Mouse (Mus musculus) embryonic facial prominence, embryonic 14.5 days (tissue): ENCODE data around the gene Zfp831. TPM values are rescaled to one million over a fixed set of nuclear protein-coding genes. Genes with fewer than 3 reads are reported as not detected.
A peak's percentile ranks its signal among the peaks of the same experiment; 100 is the strongest.

Experiments
- ATAC-seq: fragments of 200-750 bp; cut with Nextera tagmentation; 2 replicates; pipeline ENCODE4 v1.8.0; 2017; ENCODE audit warnings: low read depth, moderate number of reproducible peaks, moderate TSS enrichment
- DNase-seq: peaks from one replicate; pipeline ENCODE4 v3.0.0-alpha.2; 2015; ENCODE audit warnings: low spot score
- H3K27ac ChIP-seq: fragments of 300-500 bp; sonication (generic); replicated peaks from 2 replicates; pipeline ENCODE4 v1.5.1; 2014; ENCODE audit warnings: low read depth, mild to moderate bottlenecking, low read length, moderate library complexity
- H3K27me3 ChIP-seq: fragments of 300-500 bp; sonication (generic); replicated peaks from 2 replicates; pipeline ENCODE4 v1.6.1; 2014; ENCODE audit warnings: low read length; ENCODE audit not compliant: control insufficient read depth, insufficient read depth
- H3K36me3 ChIP-seq: fragments of 300-500 bp; sonication (generic); 2 replicates; pipeline ENCODE4 v1.6.1; 2014; ENCODE audit warnings: low read length, mixed read lengths; ENCODE audit not compliant: control insufficient read depth, insufficient read depth
- H3K4me1 ChIP-seq: fragments of 300-500 bp; sonication (generic); 2 replicates; pipeline ENCODE4 v1.6.1; 2014; ENCODE audit warnings: antibody characterized with exemption, low read length; ENCODE audit not compliant: control insufficient read depth, insufficient read depth
- H3K4me2 ChIP-seq: fragments of 300-500 bp; sonication (generic); 2 replicates; pipeline ENCODE4 v1.6.1; 2014; ENCODE audit warnings: low read depth, mild to moderate bottlenecking, low read length, moderate library complexity, mixed read lengths
- H3K4me3 ChIP-seq: fragments of 300-500 bp; sonication (generic); 2 replicates; pipeline ENCODE4 v1.5.1; 2014; ENCODE audit warnings: low read depth, mild to moderate bottlenecking, low read length
- H3K9ac ChIP-seq: fragments of 300-500 bp; sonication (generic); 2 replicates; pipeline ENCODE4 v1.6.1; 2014; ENCODE audit warnings: low read depth, mild to moderate bottlenecking, low read length, moderate library complexity, mixed read lengths
- H3K9me3 ChIP-seq: fragments of 300-500 bp; sonication (generic); 2 replicates; pipeline ENCODE4 v1.6.1; 2016; ENCODE audit warnings: low read length; ENCODE audit not compliant: control insufficient read depth
- WGBS: fragments of 180-500 bp; shearing (Covaris S2); extraction: QIAGEN DNeasy Blood & Tissue Kit; methylation state at CpG from one replicate; pipeline ENCODE4 v1.1.7; 2014; 5-methylcytosine and 5-hydroxymethylcytosine counted together
- polyA plus RNA-seq: library from polyadenylated mRNA; unstranded; fragments of >200 nt; fragmentation: Nextera tagmentation; extraction: Ambion mirVana; gene quantifications from 2 replicates; pipeline ENCODE4 v1.2.1, GENCODE M21; 2014

Gene Zfp831
- polyA plus RNA-seq, 1 experiment from 2014 or later = not detected

DNA sequence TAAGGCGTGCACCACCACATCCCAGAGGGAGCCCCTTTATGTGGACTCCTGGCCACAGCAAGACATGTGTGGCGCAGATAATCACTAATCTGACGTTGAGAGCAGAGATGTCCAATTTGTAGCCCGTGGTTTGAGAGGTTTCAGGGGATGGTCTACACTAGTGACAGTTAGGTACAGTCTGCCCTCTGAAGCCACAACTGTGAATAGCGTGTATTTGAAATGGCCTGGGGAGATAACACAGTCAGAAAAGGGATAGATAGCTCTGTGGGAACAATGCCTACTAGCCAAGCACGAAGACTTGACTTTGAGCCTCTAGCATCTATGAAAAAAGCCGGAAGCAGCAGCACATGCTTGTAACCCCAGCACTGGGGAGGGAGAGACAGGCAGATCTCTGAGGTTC, 18.9 kb upstream of the Zfp831 start:
- no peaks in the 10 kb centered on the region for H3K27me3 ChIP-seq
- H3K9ac ChIP-seq = no peak overlapping the region
- no peak overlapping the region for H3K4me2 ChIP-seq
- DNase-seq (no peak), ATAC-seq (no peak)
- H3K9me3 ChIP-seq = no peaks in the 10 kb centered on the region
- 84% methylated on average over 7 of the region's 7 CpGs for WGBS
- H3K4me1 ChIP-seq = no peaks in the 10 kb centered on the region
- no peak overlapping the region for H3K4me3 ChIP-seq
- no peaks in the 10 kb centered on the region for H3K36me3 ChIP-seq
- no peak overlapping the region for H3K27ac ChIP-seq

GRCm38 (mm10) chr2:174627021-174627420, 16.3 kb upstream of the Zfp831 start:
- DNase-seq (no peak), ATAC-seq (no peak)
- Histone ChIP-seq H3K36me3 (no peaks in the 10 kb centered on the region), H3K9me3 (no peaks in the 10 kb centered on the region), H3K4me1 (no peaks in the 10 kb centered on the region), H3K4me2 (no peak overlapping the region), H3K9ac (no peak overlapping the region), H3K27ac (no peak overlapping the region), H3K4me3 (no peak overlapping the region), H3K27me3 (no peaks in the 10 kb centered on the region)
- 64% methylated on average over 8 of the region's 8 CpGs for WGBS

GRCm38 (mm10) chr2:174629299-174629850, 14.0 kb upstream of the Zfp831 start:
- DNase-seq (no peak), ATAC-seq (peak; percentile 30; the same call in 1 of the 2 replicates)
- WGBS = 66% methylated on average over 6 of the region's 6 CpGs
- no peaks in the 10 kb centered on the region for H3K36me3 ChIP-seq
- H3K9me3 ChIP-seq = no peaks in the 10 kb centered on the region
- no peak overlapping the region for H3K27ac ChIP-seq
- no peak overlapping the region for H3K4me2 ChIP-seq
- no peak overlapping the region for H3K9ac ChIP-seq
- H3K27me3 ChIP-seq = no peaks in the 10 kb centered on the region
- H3K4me3 ChIP-seq = no peak overlapping the region
- no peaks in the 10 kb centered on the region for H3K4me1 ChIP-seq

DNA sequence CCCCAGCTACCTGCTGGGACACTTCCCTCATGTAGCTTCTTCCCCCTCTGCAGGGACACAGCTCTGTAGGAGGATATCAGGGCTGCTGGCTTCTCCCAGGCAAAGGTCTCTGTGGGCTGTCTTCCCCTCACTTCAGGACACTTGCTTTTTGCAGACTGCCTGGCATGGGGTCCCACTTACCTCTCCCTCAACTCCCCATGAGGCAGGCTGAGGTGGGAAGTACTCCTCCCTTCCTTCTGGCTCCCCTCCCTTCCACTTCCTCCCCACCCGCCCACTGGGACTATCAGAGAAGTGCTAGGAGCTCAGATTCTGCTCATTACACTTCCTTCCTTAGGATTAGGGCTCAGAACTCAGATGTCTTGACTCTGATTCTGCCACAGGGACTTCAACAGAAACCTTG, 6.6 kb upstream of the Zfp831 start:
- Histone ChIP-seq H3K27me3 (no peaks in the 10 kb centered on the region), H3K4me3 (no peak overlapping the region), H3K9ac (no peak overlapping the region), H3K4me1 (peaks cover 4% of the 10 kb centered on the region; the same call in 1 of the 2 replicates), H3K4me2 (no peak overlapping the region), H3K9me3 (no peaks in the 10 kb centered on the region), H3K36me3 (no peaks in the 10 kb centered on the region), H3K27ac (no peak overlapping the region)
- peak; percentile 21 for DNase-seq
- WGBS = 23% methylated on average over 1 of the region's 1 CpGs
- ATAC-seq = peak; percentile 57; the same call in 1 of the 2 replicates

DNA sequence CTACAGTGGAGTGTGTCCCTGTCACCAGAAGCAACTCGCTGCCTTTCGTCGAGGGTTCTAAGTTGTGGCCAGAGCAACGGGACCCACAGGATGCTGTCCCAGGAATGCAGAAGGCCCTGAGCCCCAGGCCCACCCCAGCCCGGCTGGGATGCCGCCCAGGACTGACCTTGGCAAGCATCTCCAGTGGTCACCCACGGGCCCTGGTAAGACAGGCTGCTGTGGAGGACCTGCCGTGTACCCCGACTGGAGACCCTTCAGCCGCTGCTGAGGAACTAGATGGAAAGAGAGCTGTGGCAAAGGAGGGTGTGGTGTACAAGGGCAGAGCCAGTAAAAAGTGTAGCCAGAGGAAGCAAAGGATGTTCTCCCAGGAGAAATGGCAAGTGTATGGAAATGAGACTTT, 1.6 kb downstream of the Zfp831 start:
- DNase-seq = no peak
- 85% methylated on average over 10 of the region's 10 CpGs for WGBS

DNA sequence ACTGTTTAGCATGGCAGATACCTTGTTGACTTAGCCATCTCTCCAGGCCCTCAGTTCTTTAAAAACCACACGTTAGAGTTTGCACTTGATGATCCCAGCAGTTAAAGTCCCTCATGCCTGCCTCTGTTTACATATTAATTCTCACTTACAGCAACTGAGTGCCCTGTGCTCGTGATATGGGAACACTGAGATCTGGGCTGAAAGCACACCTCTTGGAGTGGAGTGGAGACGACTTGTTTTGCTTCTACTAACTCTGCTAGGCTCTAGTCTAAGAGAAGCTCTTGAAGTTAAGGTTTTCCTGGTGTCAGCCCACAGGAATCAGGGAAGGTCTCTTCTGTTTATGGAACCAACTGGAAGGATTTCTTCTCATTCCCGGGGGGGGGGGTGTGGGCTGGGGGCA, 9.5 kb downstream of the Zfp831 start:
- no peaks in the 10 kb centered on the region for H3K4me1 ChIP-seq
- ATAC-seq = no peak
- no peak overlapping the region for H3K9ac ChIP-seq

More for the DNA sequence above, 1.6 kb downstream of the Zfp831 start:
- Histone ChIP-seq H3K9ac (no peak overlapping the region), H3K4me2 (no peak overlapping the region), H3K36me3 (no peaks in the 10 kb centered on the region), H3K9me3 (no peaks in the 10 kb centered on the region), H3K4me1 (no peaks in the 10 kb centered on the region), H3K27ac (no peak overlapping the region), H3K4me3 (no peak overlapping the region), H3K27me3 (no peaks in the 10 kb centered on the region)
- ATAC-seq = no peak

DNA sequence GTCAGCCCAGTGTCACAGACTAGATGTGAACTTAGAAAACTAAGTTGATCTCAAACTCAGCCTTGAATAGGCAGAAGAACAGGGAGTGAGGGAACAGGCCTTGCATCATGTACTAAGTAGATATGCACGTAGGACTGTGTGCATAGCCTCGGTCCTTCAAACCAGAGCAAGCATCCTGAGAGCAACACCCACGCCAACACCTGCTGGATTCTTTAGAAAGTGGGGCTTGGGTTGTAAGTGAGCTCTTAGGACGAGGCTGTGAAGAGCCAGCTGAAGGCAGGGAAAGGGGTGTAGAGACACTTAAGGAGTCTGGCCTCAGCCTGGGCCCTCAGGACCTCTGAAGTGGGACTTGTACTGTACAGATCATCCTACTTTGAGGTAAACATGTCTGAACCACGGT, 12.0 kb downstream of the Zfp831 start:
- DNase-seq (no peak), ATAC-seq (no peak)
- Histone ChIP-seq H3K4me2 (no peak overlapping the region), H3K27ac (no peak overlapping the region), H3K9ac (no peak overlapping the region), H3K36me3 (no peaks in the 10 kb centered on the region), H3K9me3 (no peaks in the 10 kb centered on the region), H3K4me3 (no peak overlapping the region), H3K4me1 (no peaks in the 10 kb centered on the region), H3K27me3 (no peaks in the 10 kb centered on the region)
- WGBS = 85% methylated on average over 5 of the region's 5 CpGs

More for the DNA sequence above, 9.5 kb downstream of the Zfp831 start:
- no peaks in the 10 kb centered on the region for H3K27me3 ChIP-seq
- H3K36me3 ChIP-seq = no peaks in the 10 kb centered on the region
- no peak overlapping the region for H3K4me2 ChIP-seq
- no peak overlapping the region for H3K27ac ChIP-seq
- no peaks in the 10 kb centered on the region for H3K9me3 ChIP-seq
- WGBS = 71% methylated on average over 4 of the region's 4 CpGs
- DNase-seq = no peak
- H3K4me3 ChIP-seq = no peak overlapping the region

DNA sequence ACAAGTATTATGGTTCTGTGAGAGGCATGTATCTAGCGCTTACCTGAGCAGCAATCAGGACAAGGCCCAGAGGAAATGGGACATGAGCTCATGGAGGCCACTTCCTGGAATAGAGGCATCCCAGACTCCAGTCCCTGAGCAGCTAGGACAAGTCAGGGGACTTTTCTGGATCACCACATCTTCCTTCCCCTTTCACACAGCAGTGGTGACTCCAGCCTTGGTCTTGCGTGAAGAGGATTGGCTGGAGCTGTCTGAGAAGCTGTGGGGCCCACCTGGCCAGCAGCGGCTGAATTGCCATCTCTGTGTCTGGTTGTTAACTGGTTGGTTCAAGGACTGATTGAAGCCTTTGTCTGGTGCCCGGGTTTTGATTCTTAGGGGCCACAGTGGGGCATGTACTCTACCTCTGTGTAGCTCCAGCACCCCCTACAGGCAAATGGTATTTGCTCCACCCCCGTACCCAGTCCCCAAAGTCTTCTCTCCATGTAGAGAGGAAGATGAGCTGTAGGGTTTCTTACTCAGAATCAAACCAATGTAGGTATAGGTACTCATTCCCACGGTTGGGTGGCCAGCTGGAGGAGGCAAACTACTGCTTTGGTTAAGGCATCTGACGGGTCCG, 15.0 kb downstream of the Zfp831 start:
- WGBS = 78% methylated on average over 8 of the region's 8 CpGs
- H3K4me1 ChIP-seq = no peaks in the 10 kb centered on the region
- H3K4me3 ChIP-seq = no peak overlapping the region
- no peaks in the 10 kb centered on the region for H3K9me3 ChIP-seq
- DNase-seq (no peak), ATAC-seq (no peak)
- H3K27me3 ChIP-seq = no peaks in the 10 kb centered on the region
- H3K4me2 ChIP-seq = no peak overlapping the region
- H3K27ac ChIP-seq = no peak overlapping the region
- no peak overlapping the region for H3K9ac ChIP-seq
- no peaks in the 10 kb centered on the region for H3K36me3 ChIP-seq

DNA sequence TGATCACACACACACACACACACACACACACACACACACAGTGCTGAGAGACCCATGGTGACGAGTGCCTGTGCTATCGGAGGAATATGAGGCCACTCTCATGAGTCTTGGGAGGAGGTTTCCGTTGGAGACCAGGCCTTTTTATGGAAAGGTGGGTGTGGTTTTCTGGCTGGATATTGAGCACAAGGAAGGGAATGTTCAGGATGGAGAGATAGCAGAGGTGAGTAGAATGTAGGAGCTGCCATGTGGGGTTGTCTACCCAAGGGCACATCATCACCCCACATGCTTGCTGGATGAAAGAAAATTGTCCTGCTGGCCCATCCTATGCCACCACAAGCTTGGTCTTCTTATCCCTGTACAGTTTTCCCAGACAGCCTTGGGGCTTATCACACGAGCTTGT, 16.5 kb downstream of the Zfp831 start:
- Histone ChIP-seq H3K9ac (no peak overlapping the region), H3K27ac (no peak overlapping the region), H3K4me1 (no peaks in the 10 kb centered on the region), H3K36me3 (no peaks in the 10 kb centered on the region), H3K4me3 (no peak overlapping the region), H3K9me3 (no peaks in the 10 kb centered on the region), H3K27me3 (no peaks in the 10 kb centered on the region), H3K4me2 (no peak overlapping the region)
- ATAC-seq = no peak
- DNase-seq = no peak
- WGBS = 86% methylated on average over 4 of the region's 4 CpGs
